Mouse (Mus musculus): ENCODE results near the gene Calb2.
A peak's percentile ranks its signal among the peaks of the same experiment; 100 is the strongest.

Calb2 gene

GRCm38 (mm10) chr8:110168046-110168445, at the start of gene Calb2:
Gene Calb2, minus strand, starts transcription at chr8:110168210.
- DNase-seq (ENCODE audit: low spot score): no peak

- peak; percentile 85 for DNase-seq (ENCODE audit: low spot score)
Observed at GRCm38 (mm10) chr8:110217681-110218131, 49.7 kb upstream of the Calb2 start.

GRCm38 (mm10) chr8:110217198-110217597, 49.2 kb upstream of the Calb2 start:
- no peak for DNase-seq (ENCODE audit: low spot score)

GRCm38 (mm10) chr8:110216253-110216652, 48.2 kb upstream of the Calb2 start:
- DNase-seq (ENCODE audit: low spot score): no peak

GRCm38 (mm10) chr8:110215365-110215764, 47.4 kb upstream of the Calb2 start, which contains the start of gene Cmtr2:
Gene Cmtr2, plus strand, starts transcription at chr8:110215665.
- no peak for DNase-seq (ENCODE audit: low spot score)

GRCm38 (mm10) chr8:110201806-110202205, 33.8 kb upstream of the Calb2 start:
- DNase-seq (ENCODE audit: low spot score): no peak

GRCm38 (mm10) chr8:110196678-110197077, 28.7 kb upstream of the Calb2 start:
- no peak for DNase-seq (ENCODE audit: low spot score)

GRCm38 (mm10) chr8:110188961-110189750, 21.1 kb upstream of the Calb2 start:
- DNase-seq (ENCODE audit: low spot score): no peak

GRCm38 (mm10) chr8:110185538-110185937, 17.5 kb upstream of the Calb2 start:
- no peak for DNase-seq (ENCODE audit: low spot score)

GRCm38 (mm10) chr8:110183748-110184147, 15.7 kb upstream of the Calb2 start:
- DNase-seq (ENCODE audit: low spot score): no peak

GRCm38 (mm10) chr8:110182735-110183367, 14.8 kb upstream of the Calb2 start:
- DNase-seq (ENCODE audit: low spot score): no peak

- DNase-seq (ENCODE audit: low spot score): no peak
Observed at GRCm38 (mm10) chr8:110177359-110178155, 9.5 kb upstream of the Calb2 start.

- DNase-seq (ENCODE audit: low spot score): no peak
Observed at GRCm38 (mm10) chr8:110174826-110175225, 6.8 kb upstream of the Calb2 start.

- no peak for DNase-seq (ENCODE audit: low spot score)
Observed at GRCm38 (mm10) chr8:110172161-110172560, 4.2 kb upstream of the Calb2 start.

- DNase-seq (ENCODE audit: low spot score): no peak
Observed at GRCm38 (mm10) chr8:110166270-110166669, 1.7 kb downstream of the Calb2 start.

GRCm38 (mm10) chr8:110162007-110162406, 6.0 kb downstream of the Calb2 start:
- no peak for DNase-seq (ENCODE audit: low spot score)

- DNase-seq (ENCODE audit: low spot score): no peak
Observed at GRCm38 (mm10) chr8:110152951-110153350, 15.1 kb downstream of the Calb2 start.

- DNase-seq (ENCODE audit: low spot score): no peak
Observed at GRCm38 (mm10) chr8:110145538-110145937, 22.5 kb downstream of the Calb2 start.

- no peak for DNase-seq (ENCODE audit: low spot score)
Observed at GRCm38 (mm10) chr8:110140770-110141169, 27.2 kb downstream of the Calb2 start.

GRCm38 (mm10) chr8:110140156-110140555, 27.9 kb downstream of the Calb2 start:
- DNase-seq (ENCODE audit: low spot score): no peak

- no peak for DNase-seq (ENCODE audit: low spot score)
Observed at GRCm38 (mm10) chr8:110135515-110135914, 32.5 kb downstream of the Calb2 start.

- no peak for DNase-seq (ENCODE audit: low spot score)
Observed at GRCm38 (mm10) chr8:110134236-110134635, 33.8 kb downstream of the Calb2 start.

GRCm38 (mm10) chr8:110130537-110130936, 37.5 kb downstream of the Calb2 start:
- peak; percentile 2 for DNase-seq (ENCODE audit: low spot score)

Measured in spleen, adult 12 weeks (tissue).